Mouse (Mus musculus) thymus, postnatal 25 days (tissue): Measurements from ENCODE around the gene Baz2a.
A peak's percentile ranks its signal among the peaks of the same experiment; 100 is the strongest.
"Not testable (repeated sequence)": the region's sequence is repeated elsewhere in the genome, so short reads cannot be mapped to it uniquely, and the experiment has no call there.

Source experiments
- DNase-seq: peaks from one replicate; pipeline ENCODE4 v3.0.0; 2022

Gene Baz2a

DNA sequence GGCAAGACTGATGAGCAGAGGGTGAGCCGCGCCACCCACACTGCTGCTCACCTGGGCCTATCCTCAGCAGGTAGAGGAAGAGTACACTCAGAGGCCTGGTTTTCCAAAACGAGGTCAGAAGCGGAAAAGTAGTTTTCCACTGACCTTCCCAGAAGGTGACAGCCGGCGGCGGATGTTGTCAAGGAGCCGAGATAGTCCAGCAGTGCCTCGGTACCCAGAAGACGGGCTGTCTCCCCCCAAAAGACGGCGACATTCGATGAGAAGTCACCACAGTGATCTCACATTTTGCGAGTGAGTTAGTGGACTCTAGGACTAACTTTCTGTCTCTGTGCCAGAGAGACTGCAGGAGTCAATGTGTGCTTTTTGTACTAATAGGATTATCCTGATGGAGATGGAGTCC lies 34.6 kb downstream of the Baz2a start:
- DNase-seq: no peak

DNA sequence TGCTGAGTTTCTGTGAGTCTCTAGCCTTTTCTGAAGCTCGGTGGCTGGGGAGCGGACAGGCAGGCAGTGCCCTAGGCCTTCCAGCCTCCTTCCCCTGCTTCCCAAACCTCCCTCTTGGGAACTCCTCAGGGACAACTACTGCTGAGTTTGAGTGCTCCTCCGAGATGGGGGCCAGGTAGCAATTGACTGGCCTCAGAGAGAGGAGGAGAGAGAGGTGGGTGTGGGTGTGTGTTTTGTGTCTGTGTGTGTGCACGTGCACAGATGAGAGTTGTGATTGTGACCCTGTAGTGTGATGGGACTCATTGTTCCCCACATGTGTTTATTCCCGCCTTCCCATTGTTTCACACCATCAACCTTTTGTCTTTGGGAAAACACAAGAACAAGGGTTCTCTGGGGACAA lies 36.1 kb downstream of the Baz2a start:
- no peak for DNase-seq

GRCm38 (mm10) chr10:128128143-128128542 lies 36.8 kb downstream of the Baz2a start:
- no peak for DNase-seq

DNA sequence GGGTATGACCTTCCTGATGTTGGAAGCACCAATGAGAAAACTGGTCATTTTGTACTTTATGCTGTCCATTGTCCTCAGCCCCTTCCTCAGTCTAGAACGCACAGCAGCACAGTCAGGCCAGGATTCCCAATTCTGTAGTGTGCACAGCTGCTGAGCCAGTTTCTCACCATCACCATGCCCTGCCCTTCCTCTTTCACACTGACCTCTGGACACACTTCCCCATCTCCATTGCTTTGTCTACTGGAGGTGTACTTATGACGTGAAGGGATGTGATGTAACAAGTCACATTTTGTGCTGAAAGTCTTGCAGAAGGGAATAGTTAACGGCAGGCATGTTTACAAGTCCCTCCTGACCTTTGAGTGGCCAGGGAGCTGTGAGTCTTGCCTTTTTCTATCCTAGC lies 39.9 kb downstream of the Baz2a start:
- DNase-seq: no peak

DNA sequence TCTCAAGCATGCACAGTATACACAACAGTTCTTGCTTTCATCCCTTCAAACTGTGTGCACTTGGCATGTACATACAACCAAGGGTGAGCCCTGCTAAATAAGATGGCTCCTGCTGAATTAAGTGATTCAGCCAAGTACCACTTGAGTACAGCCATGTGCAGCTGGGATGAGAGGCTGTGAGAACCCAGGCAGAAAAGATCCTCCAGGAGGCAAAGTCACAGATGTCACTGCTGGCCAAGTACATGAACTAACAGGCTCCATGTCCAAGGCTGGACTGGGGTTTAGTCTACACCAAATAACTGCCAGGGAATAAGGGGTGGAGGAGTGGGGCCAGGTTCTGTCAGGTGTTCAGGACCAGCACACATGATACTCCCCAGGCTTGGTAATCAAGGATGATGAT lies 40.4 kb downstream of the Baz2a start:
- DNase-seq: no peak

- DNase-seq: no peak
Measured at GRCm38 (mm10) chr10:128133650-128134332, 42.4 kb downstream of the Baz2a start.

DNA sequence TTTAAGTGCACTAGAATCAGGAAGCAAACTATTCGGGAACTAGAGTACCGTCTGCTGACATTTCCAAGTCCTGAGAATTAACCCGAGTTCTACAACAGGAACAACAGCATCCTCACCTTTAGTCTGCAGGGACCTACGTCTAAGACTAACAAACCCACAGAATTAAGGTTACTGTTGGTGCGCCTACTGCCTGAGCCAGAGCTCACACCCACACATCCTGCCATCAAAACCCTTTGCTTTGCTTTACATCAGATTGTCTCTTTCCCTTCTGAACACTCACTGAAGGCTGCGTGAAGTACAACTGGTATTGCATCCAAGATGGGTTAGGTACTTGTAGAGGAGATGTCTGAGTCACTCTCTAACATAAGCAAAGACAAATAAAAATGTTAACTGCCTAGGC lies 44.0 kb downstream of the Baz2a start:
- DNase-seq: peak; percentile 31

DNA sequence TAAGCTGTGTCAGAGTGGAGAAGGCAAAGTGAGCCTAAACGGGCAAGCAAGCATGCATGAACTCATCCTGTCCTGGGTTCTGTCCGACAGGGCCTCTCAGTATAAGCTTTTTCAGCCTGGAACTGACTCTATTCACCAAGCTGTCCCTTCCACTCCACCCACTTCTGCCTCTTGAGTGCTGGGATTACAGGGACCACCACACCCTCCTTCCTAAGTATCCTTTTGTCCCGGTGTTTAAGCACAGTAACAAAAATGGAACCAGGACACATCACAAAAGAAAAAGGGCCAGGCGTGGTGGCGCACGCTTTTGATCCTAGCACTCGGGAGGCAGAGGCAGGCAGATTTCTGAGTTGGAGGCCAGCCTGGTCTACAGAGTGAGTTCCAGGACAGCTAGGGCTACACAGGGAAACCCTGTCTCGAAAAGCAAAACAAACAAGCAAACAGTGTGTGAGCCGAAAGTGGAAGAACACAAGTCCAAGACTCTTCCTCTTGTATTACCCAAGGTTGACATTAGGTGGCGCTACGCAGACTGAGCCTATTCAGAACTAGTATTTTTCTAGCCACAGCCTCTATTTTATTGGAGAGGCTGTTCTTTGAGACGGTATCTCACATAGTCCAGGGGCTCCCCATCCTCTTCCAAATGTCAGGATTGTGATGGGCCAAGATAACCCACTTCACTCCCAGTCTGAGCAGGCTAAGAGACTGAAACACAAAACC lies 49.0 kb downstream of the Baz2a start:
- DNase-seq: peak; percentile 49

DNA sequence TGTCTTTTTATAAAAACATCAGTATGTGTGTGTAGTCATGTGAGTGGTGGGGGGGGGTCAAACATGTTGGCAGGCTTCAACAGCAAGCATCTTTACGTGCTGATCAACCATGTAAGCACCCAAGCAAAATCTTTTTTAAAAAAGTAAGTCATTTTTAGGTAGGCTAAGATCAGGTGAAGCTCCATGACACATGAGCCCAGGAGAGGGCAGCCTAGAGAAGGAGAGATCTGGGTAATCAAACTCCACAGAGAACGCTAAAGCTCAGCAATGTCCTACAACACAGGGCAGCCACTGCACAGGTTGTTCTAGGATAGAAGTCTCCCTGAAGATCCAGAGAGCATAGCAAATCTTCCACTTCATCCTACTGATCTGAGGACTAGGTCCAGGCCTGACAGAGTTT lies 50.8 kb downstream of the Baz2a start:
- DNase-seq: no peak

- no peak for DNase-seq
Measured at GRCm38 (mm10) chr10:128143659-128144058, 52.3 kb downstream of the Baz2a start.

DNA sequence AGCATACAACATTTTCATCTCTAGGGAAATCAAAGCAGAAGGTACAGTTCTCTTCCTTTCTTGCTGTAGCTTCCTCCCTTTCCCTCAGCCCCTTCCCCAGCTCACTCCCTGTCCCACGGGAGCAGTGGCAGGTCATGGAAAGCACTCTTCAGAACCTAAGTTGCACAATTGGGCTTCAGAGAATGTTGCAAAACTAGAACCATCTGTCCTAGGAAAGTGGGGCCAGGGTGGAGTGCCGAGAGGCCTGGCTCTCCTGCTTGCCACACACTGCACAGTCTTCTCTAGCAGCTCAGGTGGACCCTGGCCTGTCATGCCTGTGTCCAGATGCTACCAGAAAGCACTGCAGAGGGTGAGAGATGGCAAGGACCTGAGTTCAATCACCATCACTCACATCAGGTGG lies 53.6 kb downstream of the Baz2a start:
- no peak for DNase-seq

DNA sequence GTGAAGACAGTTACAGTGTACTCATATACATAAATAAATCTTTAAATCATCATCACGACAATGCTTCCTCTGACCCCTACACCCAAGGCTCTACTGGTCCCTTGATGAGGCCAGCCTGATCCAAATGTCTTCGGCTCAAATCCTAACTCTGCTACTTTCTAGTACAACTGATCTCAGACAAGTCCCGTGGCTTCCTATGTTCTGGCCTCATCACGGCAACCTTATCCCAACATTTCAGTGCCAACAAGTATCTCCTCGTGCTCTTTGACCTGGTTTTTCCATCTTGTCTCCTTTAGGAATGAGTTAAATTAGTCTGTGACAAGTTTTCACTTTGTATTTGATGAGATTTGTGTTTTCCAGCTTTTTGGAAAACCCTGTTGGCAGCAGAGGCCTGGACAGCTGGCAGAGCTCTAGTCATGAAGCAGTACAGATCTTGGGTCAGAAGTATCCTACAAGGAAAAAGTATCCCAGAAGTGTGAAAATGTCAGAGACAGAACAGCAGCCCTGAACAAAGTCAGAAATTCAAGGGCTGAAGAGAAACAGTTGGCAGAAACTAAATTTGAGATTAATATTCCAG lies 57.5 kb downstream of the Baz2a start:
- DNase-seq: no peak

- DNase-seq: peak; percentile 18
Measured at GRCm38 (mm10) chr10:128149592-128149991, 58.2 kb downstream of the Baz2a start.

GRCm38 (mm10) chr10:128150941-128151340 lies 59.6 kb downstream of the Baz2a start:
- no peak for DNase-seq

DNA sequence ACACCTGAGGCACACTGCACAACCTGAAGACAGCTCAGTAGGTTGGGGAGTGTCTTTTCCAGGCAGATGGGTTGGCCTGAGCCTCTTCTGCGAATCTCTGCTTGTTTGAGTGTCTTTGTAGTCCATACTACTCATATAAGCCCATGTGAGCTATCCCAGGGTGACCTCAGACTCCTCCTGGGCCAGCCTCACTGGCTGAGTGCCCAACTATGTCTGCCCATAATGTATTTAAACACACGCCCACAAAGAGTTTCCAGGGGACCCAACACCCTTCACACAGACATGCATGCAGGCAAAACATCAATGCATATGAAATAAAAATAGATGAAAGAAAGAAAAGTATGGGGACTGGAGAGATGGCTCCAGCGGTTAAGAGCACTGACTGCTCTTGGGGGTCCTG lies 62.6 kb downstream of the Baz2a start:
- DNase-seq: no peak

DNA sequence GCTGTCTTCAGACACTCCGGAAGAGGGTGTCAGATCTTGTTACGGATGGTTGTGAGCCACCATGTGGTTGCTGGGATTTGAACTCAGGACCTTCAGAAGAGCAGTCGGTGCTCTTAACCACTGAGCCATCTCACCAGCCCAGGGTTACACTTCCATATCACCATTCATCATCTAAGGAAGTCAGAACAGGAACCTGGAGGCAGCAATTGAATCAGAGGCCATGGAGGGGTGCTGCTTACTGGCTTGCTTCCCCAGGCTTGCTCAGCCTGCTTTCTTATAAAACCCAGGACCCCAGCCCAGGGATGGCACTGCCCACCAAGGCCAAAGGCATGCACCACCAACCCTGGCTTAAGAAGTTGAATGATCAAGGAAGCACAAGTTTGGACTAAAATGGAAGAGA lies 74.3 kb downstream of the Baz2a start:
- DNase-seq: not testable (repeated sequence)

- no peak for DNase-seq
Measured at GRCm38 (mm10) chr10:128167091-128167490, 75.7 kb downstream of the Baz2a start.

DNA sequence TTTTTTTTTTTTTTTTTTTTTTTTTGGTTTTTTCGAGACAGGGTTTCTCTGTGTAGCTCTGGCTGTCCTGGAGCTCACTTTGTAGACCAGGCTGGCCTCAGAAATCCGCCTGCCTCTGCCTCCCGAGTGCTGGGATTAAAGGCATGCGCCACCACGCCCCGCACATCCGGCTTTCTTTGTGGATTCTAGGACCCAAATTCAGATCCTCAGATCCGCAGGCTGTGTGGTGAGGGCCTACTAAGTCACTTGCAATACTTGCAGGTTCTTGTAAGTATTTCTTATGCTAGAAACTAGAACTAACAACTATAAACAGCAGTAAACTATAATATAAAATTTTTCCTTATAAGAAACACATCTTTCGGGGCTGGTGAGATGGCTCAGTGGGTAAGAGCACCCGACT lies 80.0 kb downstream of the Baz2a start:
- DNase-seq: not testable (repeated sequence)

- no peak for DNase-seq
Measured at GRCm38 (mm10) chr10:128175302-128175701, 83.9 kb downstream of the Baz2a start.

- peak; percentile 55 for DNase-seq
Measured at GRCm38 (mm10) chr10:128175996-128176755, 84.8 kb downstream of the Baz2a start.

- no peak for DNase-seq
Measured at GRCm38 (mm10) chr10:128177316-128177715, 85.9 kb downstream of the Baz2a start.
